Mouse (Mus musculus) cerebellum, adult 11-12 months (tissue): Measurements from ENCODE around the gene Olfr704.
"Not testable (repeated sequence)": the region's sequence is repeated elsewhere in the genome, so short reads cannot be mapped to it uniquely, and the experiment has no call there.

Experiments
- DNase-seq: peaks from one replicate; pipeline ENCODE4 v3.0.0; 2022

Gene Olfr704

DNA sequence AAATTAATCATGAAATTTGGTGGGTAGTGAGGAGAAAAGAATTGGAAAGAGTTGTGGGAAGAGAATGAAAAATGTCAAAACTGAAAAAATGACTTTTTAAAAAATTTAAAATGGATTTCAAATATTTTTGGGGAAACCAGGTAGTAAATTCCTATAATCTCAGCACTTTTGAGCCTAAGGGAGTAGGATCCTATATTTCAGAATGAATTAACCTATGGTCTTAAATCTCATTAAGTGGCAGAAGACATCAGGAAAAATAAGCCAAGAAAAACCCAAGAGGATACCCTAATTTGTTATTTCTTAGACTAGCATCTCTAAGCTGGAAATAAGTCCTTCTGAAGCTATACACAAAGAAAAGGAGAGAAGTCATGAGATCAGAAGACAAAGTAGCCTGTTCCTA is at the start of gene Olfr704:
Gene Olfr704, plus strand, starts transcription at position 301 of the 400 bp plus-strand sequence.
- no peak for DNase-seq

DNA sequence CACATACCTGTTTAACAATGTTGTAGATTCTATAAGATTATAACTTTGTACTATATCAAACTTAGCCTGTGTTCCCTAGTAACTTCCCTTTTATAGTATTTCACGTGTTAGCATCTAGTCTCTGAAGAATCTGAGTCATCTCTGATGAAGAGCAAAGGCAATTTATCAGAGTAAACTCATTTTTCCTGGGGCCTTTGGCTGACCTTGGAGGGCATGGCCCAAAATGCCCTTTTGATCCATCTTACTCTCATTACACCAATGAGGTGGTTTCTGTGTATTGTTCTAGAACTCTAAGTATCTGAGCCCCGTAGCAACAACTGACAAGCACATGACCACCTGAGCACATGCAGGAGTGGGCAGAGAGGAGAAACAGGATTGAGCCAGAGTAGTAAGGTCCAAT is 49.2 kb upstream of the Olfr704 start, which contains the start of gene Olfr701:
Gene Olfr701, plus strand, starts transcription at position 301 of the 400 bp plus-strand sequence.
- no peak for DNase-seq

DNA sequence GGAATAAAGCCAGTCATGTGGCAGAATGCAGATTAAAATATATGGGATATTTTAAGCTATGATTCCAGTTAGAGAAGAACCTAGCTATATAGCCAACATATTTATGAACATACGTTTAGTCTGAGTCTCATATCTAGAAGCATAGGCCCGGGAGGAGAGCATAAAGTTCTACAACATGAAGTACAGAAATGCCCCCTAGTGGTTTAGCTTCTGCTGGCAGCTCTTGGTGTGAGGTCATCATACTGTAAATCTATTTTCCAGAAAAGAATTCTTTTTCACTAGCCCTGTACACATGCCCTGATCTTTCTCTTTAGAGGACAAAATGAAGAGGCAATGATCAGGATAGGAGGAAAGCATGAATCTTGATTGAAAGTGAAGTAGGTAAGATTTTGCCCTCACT is 47.2 kb upstream of the Olfr704 start:
- DNase-seq = no peak

DNA sequence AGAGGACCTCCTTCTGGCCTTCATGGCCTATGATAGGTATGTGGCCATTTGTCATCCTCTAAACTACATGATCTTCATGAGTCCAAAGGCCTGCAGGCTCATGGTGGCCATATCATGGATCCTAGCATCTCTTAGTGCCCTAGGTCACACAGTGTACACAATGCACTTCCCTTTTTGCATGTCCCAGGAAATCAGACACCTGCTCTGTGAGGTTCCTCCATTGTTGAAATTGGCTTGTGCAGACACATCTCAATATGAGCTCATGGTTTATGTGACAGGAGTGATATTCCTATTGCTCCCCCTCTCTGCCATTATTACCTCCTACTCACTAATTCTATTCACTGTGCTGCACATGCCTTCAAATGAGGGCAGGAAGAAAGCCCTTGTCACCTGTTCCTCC is 44.6 kb upstream of the Olfr704 start:
- no peak for DNase-seq

DNA sequence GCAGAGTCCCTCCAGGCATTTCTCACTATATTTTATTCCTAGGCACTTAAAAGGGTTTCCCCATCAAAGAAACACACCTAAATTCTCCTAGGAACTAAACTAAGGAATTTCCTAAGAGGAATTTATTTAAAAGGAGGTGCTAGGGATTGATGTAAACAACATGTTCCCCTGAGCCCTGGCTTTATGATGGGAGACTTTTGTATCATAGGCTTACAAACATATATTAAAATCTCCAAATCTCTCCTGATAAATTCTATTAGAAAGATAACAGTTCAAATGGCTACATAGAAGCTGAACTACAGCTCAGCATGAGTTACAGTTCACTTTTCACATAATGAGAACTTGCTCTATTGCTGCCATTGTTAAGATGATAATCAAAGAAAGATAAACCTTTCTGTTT is 29.2 kb upstream of the Olfr704 start, which contains the start of gene Olfr702:
Gene Olfr702, minus strand, starts transcription at position 101 of the 400 bp plus-strand sequence.
- no peak for DNase-seq

DNA sequence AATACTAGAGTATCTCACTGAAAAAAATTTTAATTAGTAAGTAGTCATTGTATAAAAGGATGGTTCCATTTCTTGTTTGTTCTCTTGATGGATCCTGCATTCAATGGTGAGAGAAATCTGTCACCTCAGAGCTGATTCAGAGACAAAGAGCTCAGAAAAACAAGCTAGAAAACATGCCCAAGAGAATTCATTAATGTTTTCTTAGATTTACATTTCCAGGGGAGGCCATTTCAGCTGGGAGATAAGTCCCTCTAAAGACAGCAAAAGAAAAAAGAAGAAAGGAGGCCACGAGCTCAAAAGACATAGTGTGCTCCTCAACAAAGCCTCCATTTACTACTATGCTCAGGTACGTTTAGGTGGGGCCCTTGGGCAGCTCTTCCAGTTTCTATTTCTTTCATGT is 19.9 kb upstream of the Olfr704 start, which contains the start of gene Olfr703:
Gene Olfr703, plus strand, starts transcription at position 301 of the 400 bp plus-strand sequence.
- DNase-seq = no peak

DNA sequence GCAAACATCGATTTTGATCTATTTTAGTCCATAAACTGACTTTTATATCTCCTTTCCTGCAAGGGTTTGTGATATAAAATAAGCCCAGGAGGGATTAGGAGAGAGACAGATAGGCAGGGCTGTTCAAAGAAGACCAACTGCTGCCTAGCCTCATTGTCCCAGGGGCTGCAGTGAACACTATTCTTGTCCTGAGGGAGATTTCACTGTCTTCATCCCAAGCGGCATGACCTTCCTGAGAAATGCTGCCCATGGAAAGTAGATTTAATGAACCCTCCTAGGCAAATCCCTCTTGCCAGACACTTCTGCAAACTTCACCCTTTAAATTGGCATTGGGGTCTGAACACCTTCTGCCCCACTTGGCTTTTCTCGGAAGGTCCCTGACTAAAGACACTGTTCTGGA is 13.8 kb downstream of the Olfr704 start, which contains the start of gene Olfr705:
Gene Olfr705, minus strand, starts transcription at position 101 of the 400 bp plus-strand sequence.
- no peak for DNase-seq

DNA sequence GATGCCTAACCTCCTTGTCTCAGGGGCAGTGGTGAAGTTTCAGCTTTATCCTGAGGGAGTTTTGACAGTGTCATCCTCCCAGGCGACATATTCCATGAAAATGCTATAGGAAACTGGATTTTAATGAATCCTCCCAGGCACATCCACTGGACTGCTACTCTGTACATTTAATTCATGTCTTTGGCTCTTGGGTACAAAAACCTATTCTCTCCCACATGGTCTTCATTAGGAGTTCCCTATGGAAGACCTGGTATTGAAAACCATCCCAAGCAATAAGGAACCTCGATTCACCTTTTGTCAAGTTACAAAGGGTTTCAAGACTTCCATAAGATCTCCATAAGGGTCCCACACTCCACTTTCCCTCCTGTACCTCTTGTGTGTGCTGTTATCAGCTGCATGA is 25.1 kb downstream of the Olfr704 start, which contains the start of gene Olfr706:
Gene Olfr706, minus strand, starts transcription at position 101 of the 400 bp plus-strand sequence.
- DNase-seq = no peak

DNA sequence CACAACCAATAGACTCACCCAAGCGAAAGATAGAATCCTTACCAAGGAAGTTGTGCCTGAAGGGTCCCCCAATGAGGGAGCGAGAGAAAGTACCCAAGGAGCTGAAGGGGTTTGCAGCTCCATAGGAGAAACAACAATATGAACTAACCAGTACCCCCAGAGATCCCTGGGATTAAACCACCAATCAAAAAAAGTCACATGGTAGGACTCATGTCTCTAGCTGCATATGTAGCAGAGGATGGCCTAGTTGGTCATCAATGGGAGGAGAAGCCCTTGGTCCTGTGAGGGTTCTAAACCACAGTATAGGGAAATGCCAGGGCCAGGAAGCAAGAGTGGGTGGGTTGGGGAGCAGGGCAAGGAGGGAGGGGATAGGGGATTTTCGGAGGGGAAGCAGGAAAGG is 38.2 kb downstream of the Olfr704 start, which contains the start of gene Olfr707:
Gene Olfr707, minus strand, starts transcription at position 101 of the 400 bp plus-strand sequence.
- not testable (repeated sequence) for DNase-seq

DNA sequence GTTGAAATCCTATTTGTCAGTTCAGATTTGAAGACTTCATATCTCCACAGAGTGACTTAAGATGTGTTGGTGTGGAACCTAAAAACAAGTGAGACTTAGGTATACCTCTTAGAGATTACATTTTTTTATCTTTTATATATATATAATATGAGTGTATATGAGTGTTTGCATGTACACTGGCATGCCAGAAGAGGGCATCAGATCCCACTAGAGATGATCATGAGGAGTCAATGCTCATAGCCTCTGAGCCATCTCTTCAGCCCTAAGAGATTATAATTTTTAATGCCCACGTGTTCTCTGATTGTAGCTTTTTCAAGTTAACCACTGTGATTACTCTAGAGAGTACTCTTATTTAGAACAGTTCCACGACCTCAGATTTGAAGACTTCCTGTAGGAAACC is 44.7 kb downstream of the Olfr704 start, which contains the start of gene Olfr1532-ps1:
Gene Olfr1532-ps1, plus strand, starts transcription at position 326 of the 400 bp plus-strand sequence.
- DNase-seq = no peak
